Mouse (Mus musculus) forebrain, embryonic 11.5 days (tissue): ENCODE results near the gene Cyp4f39. TPM values are rescaled to one million over a fixed set of nuclear protein-coding genes. Genes with fewer than 3 reads are reported as not detected.
"Not testable (repeated sequence)": the region's sequence is repeated elsewhere in the genome, so short reads cannot be mapped to it uniquely, and the experiment has no call there.

ENCODE experiments used
- ATAC-seq: fragments of 200-750 bp; cut with Nextera tagmentation; replicated peaks from 2 replicates; pipeline ENCODE4 v1.8.0; 2017; ENCODE audit warnings: moderate TSS enrichment; ENCODE audit not compliant: low FRiP score
- DNase-seq: peaks from one replicate; pipeline ENCODE4 v3.0.0-alpha.2; 2017; ENCODE audit warnings: low spot score
- H3K27ac ChIP-seq: fragments of 300-500 bp; sonication (generic); 2 replicates; pipeline ENCODE4 v1.5.1; 2014; ENCODE audit warnings: low read depth, low read length
- H3K27me3 ChIP-seq: fragments of 300-500 bp; sonication (generic); 2 replicates; pipeline ENCODE4 v1.6.1; 2014; ENCODE audit warnings: mild to moderate bottlenecking, low read length, mixed read lengths; ENCODE audit not compliant: control insufficient read depth, insufficient read depth
- H3K36me3 ChIP-seq: fragments of 300-500 bp; sonication (generic); 2 replicates; pipeline ENCODE4 v1.6.1; 2014; ENCODE audit warnings: mild to moderate bottlenecking, low read length, moderate library complexity, mixed read lengths; ENCODE audit not compliant: control insufficient read depth, insufficient read depth
- H3K4me1 ChIP-seq: fragments of 300-500 bp; sonication (generic); replicated peaks from 2 replicates; pipeline ENCODE4 v1.6.1; 2014; ENCODE audit warnings: low read length, mixed read lengths; ENCODE audit not compliant: control insufficient read depth, insufficient read depth
- H3K4me2 ChIP-seq: fragments of 300-500 bp; sonication (generic); 2 replicates; pipeline ENCODE4 v1.6.1; 2014; ENCODE audit warnings: low read depth, mild to moderate bottlenecking, low read length, moderate library complexity, mixed read lengths; ENCODE audit not compliant: severe bottlenecking
- H3K4me3 ChIP-seq: fragments of 300-500 bp; sonication (generic); 2 replicates; pipeline ENCODE4 v1.5.1; 2014; ENCODE audit warnings: low read depth, low read length
- H3K9ac ChIP-seq: fragments of 300-500 bp; sonication (generic); 2 replicates; pipeline ENCODE4 v1.6.1; 2014; ENCODE audit warnings: low read length
- H3K9me3 ChIP-seq: fragments of 300-500 bp; sonication (generic); 2 replicates; pipeline ENCODE4 v1.6.1; 2016; ENCODE audit warnings: low read length, mixed read lengths; ENCODE audit not compliant: control insufficient read depth
- WGBS: fragments of 180-500 bp; shearing (Covaris S2); extraction: QIAGEN DNeasy Blood & Tissue Kit; methylation state at CpG from one replicate; pipeline ENCODE4 v1.1.7; 2014; 5-methylcytosine and 5-hydroxymethylcytosine counted together
- polyA plus RNA-seq: library from polyadenylated mRNA; unstranded; fragments of >200 nt; fragmentation: Nextera tagmentation; extraction: Ambion mirVana; gene quantifications from 2 replicates; pipeline ENCODE4 v1.2.1, GENCODE M21; 2014

Gene Cyp4f39
- polyA plus RNA-seq, 1 experiment from 2014 or later: 0.28 TPM

GRCm38 (mm10) chr17:32505851-32506728 is 53.6 kb downstream of the Cyp4f39 start, which contains the start of gene Cyp4f17:
Gene Cyp4f17 (plus strand): TSS chr17:32506050.
- DNase-seq (peak; percentile 90), ATAC-seq (peak; percentile 94)
- peak within 1 kb of the TSS; percentile 38 for H3K4me3 ChIP-seq
- peak within 1 kb of the TSS; percentile 65 for H3K9ac ChIP-seq
- 1% methylated on average over 28 of the region's 30 CpGs for WGBS
- peak within 1 kb of the TSS; percentile 86 for H3K4me2 ChIP-seq
- no peaks in the 10 kb centered on the region for H3K27me3 ChIP-seq
- peaks cover 4% of the 10 kb centered on the region; the same call in 1 of the 2 replicates for H3K4me1 ChIP-seq
- no peaks in the 10 kb centered on the region for H3K36me3 ChIP-seq
- H3K9me3 ChIP-seq: no peaks in the 10 kb centered on the region
- H3K27ac ChIP-seq: peak within 1 kb of the TSS; percentile 75

DNA sequence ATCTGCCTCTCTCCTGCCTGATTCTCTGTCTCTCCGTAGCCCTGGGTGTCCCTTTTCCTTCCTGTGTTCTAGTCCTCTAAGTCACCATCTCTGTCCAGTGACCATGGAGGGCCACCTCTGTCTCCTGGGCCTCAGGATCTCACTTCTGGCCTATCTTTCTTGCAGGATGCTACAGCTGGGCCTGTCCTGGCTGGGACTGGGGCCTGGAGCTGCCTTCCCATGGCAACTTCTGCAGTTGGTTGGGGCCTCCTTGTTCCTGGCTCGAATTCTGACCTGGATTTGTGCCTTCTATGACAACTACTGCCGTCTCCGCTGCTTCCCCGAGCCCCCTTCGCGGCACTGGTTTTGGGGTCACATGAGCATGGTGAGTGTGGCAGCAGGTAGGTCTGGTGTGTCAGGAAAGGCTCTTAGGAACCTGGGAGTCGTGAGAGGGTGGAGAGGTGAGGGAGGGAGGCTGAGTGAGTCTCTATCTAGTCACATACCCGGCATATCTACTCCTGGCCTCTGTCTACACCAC is 54.3 kb downstream of the Cyp4f39 start:
- no peak; the same call in 1 of the 2 replicates for ATAC-seq
- WGBS: 39% methylated on average over 9 of the region's 9 CpGs

DNA sequence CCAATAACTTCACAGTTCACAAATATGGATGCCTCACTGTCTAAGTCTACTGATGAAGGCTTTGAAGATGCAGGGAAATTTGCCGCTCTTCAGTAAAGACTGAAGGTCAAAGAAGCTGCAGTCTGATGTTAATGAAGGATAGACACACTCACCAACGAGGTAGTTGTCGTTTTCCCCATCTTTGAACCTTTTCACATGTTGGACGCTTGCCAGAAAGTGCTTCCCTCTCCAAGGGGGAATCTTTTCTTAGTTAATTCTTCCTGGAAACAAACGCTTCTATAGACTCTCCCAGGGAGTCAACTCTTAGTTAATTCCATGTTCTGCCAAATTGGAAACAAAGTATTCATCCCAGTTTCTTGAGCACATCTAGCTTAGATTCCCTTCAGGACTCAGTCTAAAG is 63.6 kb downstream of the Cyp4f39 start:
- 82% methylated on average over 5 of the region's 5 CpGs for WGBS
- no peak for ATAC-seq
- H3K4me2 ChIP-seq: no peak overlapping the region
- H3K4me1 ChIP-seq: no peaks in the 10 kb centered on the region
- no peaks in the 10 kb centered on the region for H3K9me3 ChIP-seq
- H3K36me3 ChIP-seq: no peaks in the 10 kb centered on the region
- H3K27me3 ChIP-seq: no peaks in the 10 kb centered on the region
- H3K4me3 ChIP-seq: no peak overlapping the region
- no peak for DNase-seq
- no peak overlapping the region for H3K27ac ChIP-seq
- H3K9ac ChIP-seq: no peak overlapping the region

More for the DNA sequence above, 54.3 kb downstream of the Cyp4f39 start:
- H3K4me3 ChIP-seq: peak overlapping the region; percentile 38
- peak overlapping the region; percentile 25; the same call in 1 of the 2 replicates for H3K27ac ChIP-seq
- no peaks in the 10 kb centered on the region for H3K36me3 ChIP-seq
- H3K4me1 ChIP-seq: peaks cover 4% of the 10 kb centered on the region; the same call in 1 of the 2 replicates
- H3K27me3 ChIP-seq: no peaks in the 10 kb centered on the region
- peak overlapping the region; percentile 86 for H3K4me2 ChIP-seq
- no peak for DNase-seq
- peak overlapping the region; percentile 48 for H3K9ac ChIP-seq
- no peaks in the 10 kb centered on the region for H3K9me3 ChIP-seq

GRCm38 (mm10) chr17:32521981-32522380 is 69.5 kb downstream of the Cyp4f39 start:
- Histone ChIP-seq H3K27me3 (no peaks in the 10 kb centered on the region), H3K9me3 (no peaks in the 10 kb centered on the region)
- 89% methylated on average over 5 of the region's 5 CpGs for WGBS

DNA sequence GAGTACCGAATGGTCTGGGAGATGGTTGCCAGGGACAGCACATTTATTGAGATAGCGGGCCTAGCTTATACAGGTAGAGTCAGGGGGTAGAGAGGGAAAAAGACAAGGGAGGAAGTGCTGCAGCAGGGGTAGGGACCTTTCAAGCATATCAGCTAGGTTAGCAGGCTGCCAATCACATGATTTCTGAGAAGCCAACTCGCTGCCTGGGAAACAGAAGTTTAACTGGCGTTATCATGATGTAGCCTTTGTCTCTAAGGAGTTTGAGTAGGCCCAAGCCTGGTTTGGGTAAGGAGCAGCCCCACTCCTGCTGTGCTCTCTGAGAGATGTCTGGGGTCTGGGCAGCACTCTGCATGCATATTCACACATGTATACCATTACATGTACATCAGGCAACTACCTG is 69.9 kb downstream of the Cyp4f39 start:
- ATAC-seq (no peak), DNase-seq (no peak)
- no peak overlapping the region for H3K4me3 ChIP-seq
- no peaks in the 10 kb centered on the region for H3K27me3 ChIP-seq
- no peaks in the 10 kb centered on the region for H3K36me3 ChIP-seq
- H3K9ac ChIP-seq: no peak overlapping the region
- 86% methylated on average over 4 of the region's 4 CpGs for WGBS
- H3K27ac ChIP-seq: no peak overlapping the region
- no peaks in the 10 kb centered on the region for H3K4me1 ChIP-seq
- no peak overlapping the region for H3K4me2 ChIP-seq
- no peaks in the 10 kb centered on the region for H3K9me3 ChIP-seq

More at GRCm38 (mm10) chr17:32521981-32522380, 69.5 kb downstream of the Cyp4f39 start:
- DNase-seq (no peak), ATAC-seq (no peak)
- no peak overlapping the region for H3K4me3 ChIP-seq
- H3K4me2 ChIP-seq: no peak overlapping the region
- H3K27ac ChIP-seq: no peak overlapping the region
- H3K9ac ChIP-seq: no peak overlapping the region
- H3K4me1 ChIP-seq: no peaks in the 10 kb centered on the region
- no peaks in the 10 kb centered on the region for H3K36me3 ChIP-seq

DNA sequence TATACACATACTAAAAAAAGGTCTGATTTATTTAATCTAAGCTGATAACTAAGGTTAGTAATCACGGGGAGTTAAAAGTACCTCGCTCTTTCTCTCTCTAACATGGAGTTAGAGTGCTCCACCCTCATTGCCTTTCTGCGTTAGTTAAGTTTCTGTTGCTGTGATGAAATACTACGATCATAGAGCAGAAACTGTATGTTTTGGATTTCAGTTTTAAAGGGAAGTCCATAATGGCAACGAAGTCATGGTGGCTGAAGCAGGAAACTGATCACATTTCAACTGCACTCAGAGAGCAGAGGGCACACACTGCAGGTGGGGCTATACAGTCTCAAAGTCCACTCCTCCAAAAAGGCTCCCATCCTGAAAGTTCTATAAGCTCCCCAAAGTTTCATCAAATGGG is 70.3 kb downstream of the Cyp4f39 start:
- H3K4me1 ChIP-seq: no peaks in the 10 kb centered on the region
- H3K27me3 ChIP-seq: no peaks in the 10 kb centered on the region
- 92% methylated on average over 5 of the region's 5 CpGs for WGBS
- H3K9ac ChIP-seq: no peak overlapping the region
- H3K4me2 ChIP-seq: no peak overlapping the region
- no peaks in the 10 kb centered on the region for H3K36me3 ChIP-seq
- ATAC-seq: no peak
- H3K4me3 ChIP-seq: no peak overlapping the region
- H3K9me3 ChIP-seq: no peaks in the 10 kb centered on the region
- DNase-seq: no peak
- no peak overlapping the region for H3K27ac ChIP-seq

- WGBS: 93% methylated on average over 11 of the region's 11 CpGs
These were observed 71.4 kb downstream of the Cyp4f39 start for GRCm38 (mm10) chr17:32523895-32524294.

DNA sequence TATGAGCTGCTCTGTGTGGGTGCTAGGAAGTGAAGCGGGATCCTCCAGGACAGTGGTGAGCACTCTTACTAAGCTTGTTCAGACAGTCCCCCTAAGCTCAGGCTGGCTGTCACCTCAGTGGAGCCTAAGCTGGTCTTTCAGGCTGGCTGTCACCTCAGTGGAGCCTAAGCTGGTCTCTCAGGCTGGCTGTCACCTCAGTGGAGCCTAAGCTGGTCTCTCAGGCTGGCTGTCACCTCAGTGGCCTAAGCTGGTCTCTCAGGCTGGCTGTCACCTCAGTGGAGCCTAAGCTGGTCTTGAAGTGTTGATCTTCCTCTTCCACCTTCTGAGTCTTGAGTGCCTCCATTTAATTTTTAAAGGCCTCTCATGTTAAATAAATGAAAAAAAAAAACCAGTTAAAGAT is 73.8 kb downstream of the Cyp4f39 start:
- H3K27ac ChIP-seq, H3K9ac ChIP-seq, H3K4me3 ChIP-seq, H3K9me3 ChIP-seq, H3K27me3 ChIP-seq, H3K36me3 ChIP-seq, DNase-seq, ATAC-seq, H3K4me2 ChIP-seq, H3K4me1 ChIP-seq: not testable (repeated sequence)
- WGBS: 96% methylated on average over 1 of the region's 1 CpGs

More at GRCm38 (mm10) chr17:32523895-32524294, 71.4 kb downstream of the Cyp4f39 start:
- Histone ChIP-seq H3K4me2 (no peak overlapping the region), H3K4me3 (no peak overlapping the region), H3K4me1 (peaks cover 3% of the 10 kb centered on the region; the same call in 1 of the 2 replicates), H3K36me3 (no peaks in the 10 kb centered on the region), H3K9ac (no peak overlapping the region), H3K27me3 (no peaks in the 10 kb centered on the region), H3K9me3 (no peaks in the 10 kb centered on the region), H3K27ac (no peak overlapping the region)
- no peak for ATAC-seq
- no peak for DNase-seq
